Mouse (Mus musculus): ENCODE results near the gene Abcc12.

- TF ChIP-seq CTCF (IDR thresholded peaks at IDR 0.05; ENCODE audit: low read depth) (no peak), EP300 (IDR thresholded peaks at IDR 0.05; ENCODE audit: low read depth) (no peak)
Measured at GRCm38 (mm10) chr8:86529714-86530113, 50.8 kb downstream of the Abcc12 start.

Measured in liver, embryonic 14.5 days (tissue).